Mouse (Mus musculus): ENCODE results near the gene Ccn1.

DNA sequence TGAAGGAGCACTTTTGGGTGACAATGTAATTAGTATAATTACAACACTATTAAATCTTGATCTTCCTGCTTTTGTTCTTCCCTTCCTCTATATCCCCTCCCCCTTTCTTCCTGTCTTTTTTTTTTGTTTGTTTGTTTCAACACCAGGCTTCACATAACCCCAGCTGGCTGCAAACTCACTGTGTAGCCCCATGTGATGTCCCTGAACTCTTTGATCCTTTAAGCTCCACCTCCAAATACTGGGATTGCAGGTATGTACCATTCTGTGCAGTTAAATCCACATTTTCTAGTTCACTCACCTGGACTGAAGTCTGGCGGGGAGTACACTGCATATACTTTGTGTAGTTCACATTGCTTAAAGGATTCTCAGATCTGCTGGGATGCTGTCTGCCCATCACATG is 23.7 kb downstream of the Ccn1 start:
- no peak for TF ChIP-seq POLR2A (IDR thresholded peaks at IDR 0.05; ENCODE audit: low read depth, low read length)
- no peak for TF ChIP-seq CTCF (IDR thresholded peaks at IDR 0.05; ENCODE audit: extremely low read depth, insufficient read length, insufficient replicate concordance, low read depth, low read length)

All from small intestine, adult 2 months (tissue).